Mouse (Mus musculus): Measurements from ENCODE around the gene Trim63.
"Not testable (repeated sequence)": the region's sequence is repeated elsewhere in the genome, so short reads cannot be mapped to it uniquely, and the experiment has no call there.

The Trim63 gene

GRCm38 (mm10) chr4:134341231-134341630, 26.3 kb downstream of the Trim63 start:
- DNase-seq (ENCODE audit: low spot score in 2 of 2), result not testable (repeated sequence)

- DNase-seq (ENCODE audit: low spot score in 2 of 2), result no peak
These were observed 27.4 kb downstream of the Trim63 start for GRCm38 (mm10) chr4:134342213-134342779.

GRCm38 (mm10) chr4:134343071-134344031, 28.4 kb downstream of the Trim63 start, which contains the start of gene Slc30a2:
Gene Slc30a2 (plus strand): TSS chr4:134343181.
- DNase-seq (ENCODE audit: low spot score in 2 of 2), result no peak

GRCm38 (mm10) chr4:134344620-134345019, 29.7 kb downstream of the Trim63 start:
- DNase-seq (ENCODE audit: low spot score in 2 of 2), result no peak

GRCm38 (mm10) chr4:134345802-134346201, 30.9 kb downstream of the Trim63 start:
- no peak for DNase-seq (ENCODE audit: low spot score in 2 of 2)

- no peak for DNase-seq (ENCODE audit: low spot score in 2 of 2)
These were observed 33.2 kb downstream of the Trim63 start for GRCm38 (mm10) chr4:134348078-134348477.

GRCm38 (mm10) chr4:134348545-134348944, 33.6 kb downstream of the Trim63 start:
- DNase-seq (ENCODE audit: low spot score in 2 of 2), result no peak

- DNase-seq (ENCODE audit: low spot score in 2 of 2), result no peak
These were observed 34.9 kb downstream of the Trim63 start for GRCm38 (mm10) chr4:134349829-134350228.

- no peak for DNase-seq (ENCODE audit: low spot score in 2 of 2)
These were observed 35.7 kb downstream of the Trim63 start for GRCm38 (mm10) chr4:134350641-134351040.

- DNase-seq (ENCODE audit: low spot score in 2 of 2), result no peak
These were observed 36.7 kb downstream of the Trim63 start for GRCm38 (mm10) chr4:134351329-134352260.

GRCm38 (mm10) chr4:134352261-134352707, 37.4 kb downstream of the Trim63 start:
- DNase-seq (ENCODE audit: low spot score in 2 of 2), result no peak

GRCm38 (mm10) chr4:134352929-134353328, 38.0 kb downstream of the Trim63 start:
- DNase-seq (ENCODE audit: low spot score in 2 of 2), result no peak

- no peak for DNase-seq (ENCODE audit: low spot score in 2 of 2)
These were observed 38.8 kb downstream of the Trim63 start for GRCm38 (mm10) chr4:134353527-134354409.

- DNase-seq (ENCODE audit: low spot score in 2 of 2), result no peak
These were observed 41.0 kb downstream of the Trim63 start for GRCm38 (mm10) chr4:134355841-134356452.

GRCm38 (mm10) chr4:134356591-134357460, 41.9 kb downstream of the Trim63 start:
- peak; percentile 52 to 63 for DNase-seq (ENCODE audit: low spot score in 2 of 2)

GRCm38 (mm10) chr4:134357461-134357771, 42.5 kb downstream of the Trim63 start:
- DNase-seq (ENCODE audit: low spot score in 2 of 2), result no peak

GRCm38 (mm10) chr4:134359649-134360048, 44.7 kb downstream of the Trim63 start:
- no peak for DNase-seq (ENCODE audit: low spot score in 2 of 2)

- DNase-seq (ENCODE audit: low spot score in 2 of 2), result no peak
These were observed 46.3 kb downstream of the Trim63 start for GRCm38 (mm10) chr4:134361215-134361614.

GRCm38 (mm10) chr4:134362124-134362523, 47.2 kb downstream of the Trim63 start:
- no peak for DNase-seq (ENCODE audit: low spot score in 2 of 2)
